Mouse (Mus musculus): ENCODE data around the gene Grasp. TPM values are rescaled to one million over a fixed set of nuclear protein-coding genes. Genes with fewer than 3 reads are reported as not detected.

Grasp gene
- total and polyA plus RNA-seq, 3 experiments: 4.1 to 6.3 TPM; not detected in 1

DNA sequence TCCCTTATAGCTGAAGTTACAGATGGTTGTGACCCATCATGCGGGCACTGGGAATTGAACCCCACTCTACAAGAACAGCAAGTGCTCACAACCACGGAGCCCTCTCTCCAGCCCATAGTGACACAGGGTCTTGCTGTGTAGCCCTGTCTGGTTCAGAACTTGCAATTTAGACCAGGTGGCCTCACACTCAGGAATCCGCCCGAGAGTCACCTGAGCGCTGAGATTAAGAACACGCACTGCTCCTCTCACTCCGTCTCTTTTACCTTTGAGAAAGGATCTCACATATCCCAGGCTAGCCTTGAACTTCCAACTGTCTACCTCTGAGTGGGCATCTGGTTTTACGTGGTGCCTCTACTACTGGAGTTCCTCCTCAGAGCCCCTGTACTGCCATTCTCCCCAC is 39.7 kb upstream of the Grasp start:
- 0 out of 4 replicates have a peak, but pooled peaks cover 0 to 7% of the 10 kb centered on the region in 2 experiments for H3K4me1 ChIP-seq (ENCODE audit: control insufficient read depth in 1 of 2, insufficient read depth in 2 of 2, low read length in 2 of 2)
- no peak overlapping the region for H3K9ac ChIP-seq (ENCODE audit: control insufficient read depth, low read depth, low read length, poor library complexity, severe bottlenecking)
- no peak overlapping the region for H3K4me3 ChIP-seq (ENCODE audit: control insufficient read depth in 1 of 2, insufficient read depth in 1 of 2, low read depth in 2 of 2, low read length in 2 of 2)
- H3K27me3 ChIP-seq (ENCODE audit: control insufficient read depth in 1 of 2, insufficient read depth in 2 of 2, low read length in 2 of 2): no peaks in the 10 kb centered on the region
- H3K79me2 ChIP-seq (ENCODE audit: control insufficient read depth, insufficient read depth, low read length, poor library complexity): peaks cover 17% of the 10 kb centered on the region
- no peaks in the 10 kb centered on the region for H3K9me3 ChIP-seq (replicated peaks; ENCODE audit: insufficient read depth, low read length)
- H3K27ac ChIP-seq (ENCODE audit: control insufficient read depth, low read depth, low read length): no peak overlapping the region
- no peak for DNase-seq (ENCODE audit: low read depth, low spot score)
- H3K36me3 ChIP-seq (ENCODE audit: control insufficient read depth in 1 of 2, insufficient read depth in 2 of 2, low read length in 2 of 2): peaks cover 0 to 7% of the 10 kb centered on the region in 2 experiments; a peak in 3 of 4 replicates
- TF ChIP-seq ZC3H11A (IDR thresholded peaks at IDR 0.05; ENCODE audit: low read depth, low read length) (no peak), TCF12 (IDR thresholded peaks at IDR 0.05; ENCODE audit: low read depth, low read length) (no peak), CTCF (IDR thresholded peaks at IDR 0.05 in 2 of 3, conservative IDR thresholded peaks at IDR 0.05 in 1 of 3; ENCODE audit: control insufficient read depth in 1 of 3, insufficient read depth in 1 of 3, low read depth in 2 of 3, low read length in 3 of 3, poor library complexity in 1 of 3, severe bottlenecking in 1 of 3) (no peak), ZKSCAN1 (IDR thresholded peaks at IDR 0.05; ENCODE audit: low read depth, low read length) (no peak), POLR2A (IDR thresholded peaks at IDR 0.05; ENCODE audit: control insufficient read depth in 1 of 2, insufficient read depth in 1 of 2, low read depth in 1 of 2, low read length in 2 of 2, poor library complexity in 1 of 2) (no peak), MYB (IDR thresholded peaks at IDR 0.05; ENCODE audit: low read depth, low read length) (no peak), RAD21 (IDR thresholded peaks at IDR 0.05; ENCODE audit: low read depth, low read length) (no peak), MXI1 (IDR thresholded peaks at IDR 0.05; ENCODE audit: low read depth, low read length) (no peak), GATA1 (IDR thresholded peaks at IDR 0.05; ENCODE audit: low read depth, low read length) (no peak), TAL1 (IDR thresholded peaks at IDR 0.05; ENCODE audit: low read length) (no peak), GABPA (IDR thresholded peaks at IDR 0.05; ENCODE audit: low read depth, low read length) (no peak), ELF1 (IDR thresholded peaks at IDR 0.05; ENCODE audit: low read depth, low read length) (no peak), UBTF (IDR thresholded peaks at IDR 0.05; ENCODE audit: borderline replicate concordance, insufficient read depth, low read depth, low read length) (no peak), EP300 (IDR thresholded peaks at IDR 0.05; ENCODE audit: low read depth in 1 of 2, low read length in 2 of 2) (no peak), MYC (IDR thresholded peaks at IDR 0.05; ENCODE audit: low read depth, low read length) (no peak), USF2 (IDR thresholded peaks at IDR 0.05; ENCODE audit: borderline replicate concordance in 1 of 2, insufficient read depth in 1 of 2, low read depth in 1 of 2, low read length in 2 of 2) (no peak), MAZ (IDR thresholded peaks at IDR 0.05; ENCODE audit: low read depth, low read length) (no peak)

DNA sequence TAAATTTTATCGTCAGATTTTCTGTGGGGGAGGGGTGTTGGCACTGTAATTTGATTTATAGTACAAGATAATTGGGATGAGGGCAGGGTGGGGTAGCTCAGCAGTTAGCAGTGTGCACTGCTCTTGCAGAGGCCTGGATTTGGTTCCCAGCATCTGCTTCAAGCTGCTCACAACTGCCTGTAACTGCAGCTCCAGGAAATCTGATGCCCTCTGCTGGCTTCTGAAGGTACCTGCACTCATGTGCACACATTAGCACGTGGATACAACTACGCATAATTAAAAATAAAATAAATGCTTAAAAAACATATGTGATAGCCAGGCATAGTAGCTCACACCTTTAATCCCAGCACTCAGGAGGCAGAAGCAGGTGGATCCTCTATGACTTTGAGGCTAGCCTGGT is 38.4 kb upstream of the Grasp start:
- Histone ChIP-seq H3K9ac (ENCODE audit: control insufficient read depth, low read depth, low read length, poor library complexity, severe bottlenecking) (no peak overlapping the region), H3K4me3 (ENCODE audit: control insufficient read depth in 1 of 2, insufficient read depth in 1 of 2, low read depth in 2 of 2, low read length in 2 of 2) (no peak overlapping the region), H3K27ac (ENCODE audit: control insufficient read depth, low read depth, low read length) (no peak overlapping the region), H3K36me3 (ENCODE audit: control insufficient read depth in 1 of 2, insufficient read depth in 2 of 2, low read length in 2 of 2) (peaks cover 0 to 7% of the 10 kb centered on the region in 2 experiments; a peak in 3 of 4 replicates), H3K9me3 (replicated peaks; ENCODE audit: insufficient read depth, low read length) (no peaks in the 10 kb centered on the region), H3K27me3 (ENCODE audit: control insufficient read depth in 1 of 2, insufficient read depth in 2 of 2, low read length in 2 of 2) (no peaks in the 10 kb centered on the region), H3K4me1 (ENCODE audit: control insufficient read depth in 1 of 2, insufficient read depth in 2 of 2, low read length in 2 of 2) (peaks cover under 1 to 11% of the 10 kb centered on the region in 2 experiments), H3K79me2 (ENCODE audit: control insufficient read depth, insufficient read depth, low read length, poor library complexity) (peaks cover 9% of the 10 kb centered on the region)
- DNase-seq (ENCODE audit: low read depth, low spot score): peak; percentile 57
- TF ChIP-seq UBTF (IDR thresholded peaks at IDR 0.05; ENCODE audit: borderline replicate concordance, insufficient read depth, low read depth, low read length): no peak
- TF ChIP-seq MXI1 (IDR thresholded peaks at IDR 0.05; ENCODE audit: low read depth, low read length): no peak
- TF ChIP-seq MAFK (IDR thresholded peaks at IDR 0.05; ENCODE audit: borderline replicate concordance, low read depth, low read length): no peak
- TF ChIP-seq CTCF (IDR thresholded peaks at IDR 0.05 in 2 of 3, conservative IDR thresholded peaks at IDR 0.05 in 1 of 3; ENCODE audit: control insufficient read depth in 1 of 3, insufficient read depth in 1 of 3, low read depth in 2 of 3, low read length in 3 of 3, poor library complexity in 1 of 3, severe bottlenecking in 1 of 3): peak; percentile 58 to 70 (median 58)
- no peak for TF ChIP-seq POLR2A (IDR thresholded peaks at IDR 0.05; ENCODE audit: control insufficient read depth in 1 of 2, insufficient read depth in 1 of 2, low read depth in 1 of 2, low read length in 2 of 2, poor library complexity in 1 of 2)
- no peak for TF ChIP-seq GABPA (IDR thresholded peaks at IDR 0.05; ENCODE audit: low read depth, low read length)
- TF ChIP-seq NRF1 (IDR thresholded peaks at IDR 0.05; ENCODE audit: insufficient read depth, low read depth, low read length, poor library complexity, severe bottlenecking): no peak
- peak; percentile 47 for TF ChIP-seq RAD21 (IDR thresholded peaks at IDR 0.05; ENCODE audit: low read depth, low read length)
- TF ChIP-seq MAZ (IDR thresholded peaks at IDR 0.05; ENCODE audit: low read depth, low read length): no peak
- no peak for TF ChIP-seq TCF12 (IDR thresholded peaks at IDR 0.05; ENCODE audit: low read depth, low read length)
- peak; percentile 46 for TF ChIP-seq SMC3 (IDR thresholded peaks at IDR 0.05; ENCODE audit: low read depth, low read length)
- no peak for TF ChIP-seq MYC (IDR thresholded peaks at IDR 0.05; ENCODE audit: low read depth, low read length)
- TF ChIP-seq TAL1 (IDR thresholded peaks at IDR 0.05; ENCODE audit: low read length): no peak
- TF ChIP-seq GATA1 (IDR thresholded peaks at IDR 0.05; ENCODE audit: low read depth, low read length): no peak
- TF ChIP-seq KAT2A (conservative IDR thresholded peaks at IDR 0.05; ENCODE audit: low read depth, low read length): no peak
- TF ChIP-seq RCOR1 (IDR thresholded peaks at IDR 0.05; ENCODE audit: low read depth, low read length): no peak
- TF ChIP-seq CHD2 (IDR thresholded peaks at IDR 0.05; ENCODE audit: low read length): no peak
- no peak for TF ChIP-seq EP300 (IDR thresholded peaks at IDR 0.05; ENCODE audit: low read depth in 1 of 2, low read length in 2 of 2)
- no peak for TF ChIP-seq SIN3A (IDR thresholded peaks at IDR 0.05; ENCODE audit: low read length)
- no peak for TF ChIP-seq ETS1 (IDR thresholded peaks at IDR 0.05; ENCODE audit: low read depth, low read length)
- TF ChIP-seq ZNF384 (IDR thresholded peaks at IDR 0.05; ENCODE audit: low read depth, low read length): no peak
- no peak for TF ChIP-seq POLR2AphosphoS5 (IDR thresholded peaks at IDR 0.05; ENCODE audit: borderline replicate concordance, low read depth, low read length)
- TF ChIP-seq ZMIZ1 (IDR thresholded peaks at IDR 0.05; ENCODE audit: low read depth, low read length): no peak
